Mouse (Mus musculus): ENCODE results near the gene Arhgef26.

GRCm38 (mm10) chr3:62433675-62434074 is 95.5 kb downstream of the Arhgef26 start:
- TF ChIP-seq CTCF (IDR thresholded peaks at IDR 0.05; ENCODE audit: low read depth), result no peak
- no peak for TF ChIP-seq EP300 (IDR thresholded peaks at IDR 0.05; ENCODE audit: low read depth)
